Comparison of ENCODE assay signal across 9 mouse cellular contexts in the genomic region with DNA sequence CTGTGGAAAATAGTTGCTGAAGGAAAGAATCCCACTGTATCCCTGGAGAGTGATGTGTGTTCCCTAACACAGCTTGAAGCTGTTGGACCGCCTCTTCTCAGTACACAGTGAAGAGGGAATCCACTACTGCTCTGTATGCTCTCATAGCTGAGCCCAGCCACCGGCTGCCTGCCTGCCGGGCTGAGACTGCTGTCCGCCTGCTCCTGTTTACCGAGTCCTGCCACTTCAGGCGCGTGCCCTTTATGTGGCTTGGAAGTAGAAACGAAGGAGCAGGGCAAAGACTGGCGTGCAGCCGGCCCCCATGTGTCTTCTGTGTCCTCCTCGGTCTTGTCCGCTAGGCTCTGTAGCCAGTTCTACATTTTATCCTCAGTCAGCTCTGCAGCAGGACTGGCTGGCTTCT. TPM values are rescaled to one million over a fixed set of nuclear protein-coding genes. Genes with fewer than 3 reads are reported as not detected.
DNase-seq lines count a peak whose midpoint lies in the region; ATAC-seq lines count a peak whose summit lies in the region.
"Had no signal": no experiment of that assay in that cellular context is flagged by ENCODE, and none has a peak within 500 bp of the region (broad histone marks: within the 10 kb centered on the region; RNA-seq: fewer than 3 reads in every experiment).

No protein-coding gene starts in this region.

- no peaks in the 10 kb centered on the region for H3K36me3 ChIP-seq in forebrain, embryonic 11.5 days (ENCODE audit: control insufficient read depth, insufficient read depth, low read length)
- no peaks in the 10 kb centered on the region for H3K36me3 ChIP-seq in forebrain, embryonic 15.5 days
- no peaks in the 10 kb centered on the region for H3K36me3 ChIP-seq in heart, embryonic 10.5 days
- H3K36me3 ChIP-seq in lung, embryonic 16.5 days (ENCODE audit: control insufficient read depth, insufficient read depth, low read length) = no peaks in the 10 kb centered on the region; the same call in 1 of the 2 replicates

- no peak overlapping the region for H3K9ac ChIP-seq in forebrain, embryonic 11.5 days (ENCODE audit: low read length)
- no peak overlapping the region for H3K9ac ChIP-seq in forebrain, embryonic 15.5 days (replicated peaks)
- no peak overlapping the region for H3K9ac ChIP-seq in lung, embryonic 16.5 days (ENCODE audit: low read length)

- DNase-seq in forebrain, embryonic 11.5 days (ENCODE audit: low spot score) = no peak
- peak; percentile 48 for DNase-seq in ZHBTc4 (ENCODE audit: low read depth, low spot score)
- DNase-seq in heart, embryonic 10.5 days (ENCODE audit: low spot score) = peak; percentile 79
- DNase-seq in thymus, postnatal 10 days (ENCODE audit: low spot score in 2 of 2) = no peak
- no peak for DNase-seq in adrenal gland, adult 8-10 months

- H3K9me3 ChIP-seq in forebrain, embryonic 11.5 days (ENCODE audit: control insufficient read depth, low read length) = no peaks in the 10 kb centered on the region
- no peaks in the 10 kb centered on the region for H3K9me3 ChIP-seq in forebrain, embryonic 15.5 days
- H3K9me3 ChIP-seq in heart, embryonic 10.5 days = no peaks in the 10 kb centered on the region
- H3K9me3 ChIP-seq in lung, embryonic 16.5 days (ENCODE audit: control insufficient read depth, low read length) = no peaks in the 10 kb centered on the region
- H3K9me3 ChIP-seq: megakaryocyte, embryonic 14.5 days had no signal

- H3K27me3 ChIP-seq in forebrain, embryonic 11.5 days (ENCODE audit: control insufficient read depth, insufficient read depth, low read length) = no peaks in the 10 kb centered on the region
- no peaks in the 10 kb centered on the region for H3K27me3 ChIP-seq in forebrain, embryonic 15.5 days
- no peaks in the 10 kb centered on the region for H3K27me3 ChIP-seq in heart, embryonic 10.5 days (ENCODE audit: insufficient read depth, poor library complexity, severe bottlenecking)
- H3K27me3 ChIP-seq in lung, embryonic 16.5 days (ENCODE audit: control insufficient read depth, insufficient read depth, low read depth, low read length) = no peaks in the 10 kb centered on the region

- H3K4me2 ChIP-seq in forebrain, embryonic 11.5 days (ENCODE audit: low read depth, low read length, severe bottlenecking) = no peak overlapping the region
- no peak overlapping the region for H3K4me2 ChIP-seq in forebrain, embryonic 15.5 days (replicated peaks)
- peak overlapping the region; percentile 18; the same call in 1 of the 2 replicates for H3K4me2 ChIP-seq in lung, embryonic 16.5 days (ENCODE audit: low read depth, low read length)

- H3K4me1 ChIP-seq in forebrain, embryonic 11.5 days (replicated peaks; ENCODE audit: control insufficient read depth, insufficient read depth, low read length) = no peaks in the 10 kb centered on the region; the same call in 1 of the 2 replicates
- peaks cover 15% of the 10 kb centered on the region for H3K4me1 ChIP-seq in forebrain, embryonic 15.5 days
- peaks cover 16% of the 10 kb centered on the region for H3K4me1 ChIP-seq in heart, embryonic 10.5 days
- H3K4me1 ChIP-seq in lung, embryonic 16.5 days (replicated peaks; ENCODE audit: control insufficient read depth, insufficient read depth, low read length) = peaks cover 8% of the 10 kb centered on the region; the same call in 1 of the 2 replicates
- H3K4me1 ChIP-seq: megakaryocyte, embryonic 14.5 days had no signal

- H3K4me3 ChIP-seq in forebrain, embryonic 11.5 days (ENCODE audit: low read depth, low read length) = no peak overlapping the region
- H3K4me3 ChIP-seq in forebrain, embryonic 15.5 days = no peak overlapping the region
- H3K4me3 ChIP-seq in heart, embryonic 10.5 days = 0 out of 2 replicates have a peak overlapping the region, but pooled peaks have one; percentile 18
- no peak overlapping the region for H3K4me3 ChIP-seq in lung, embryonic 16.5 days (ENCODE audit: low read length)
- H3K4me3 ChIP-seq: megakaryocyte, embryonic 14.5 days had no signal

- WGBS in forebrain, embryonic 11.5 days = 40% methylated on average over 12 of the region's 12 CpGs
- 29% methylated on average over 12 of the region's 12 CpGs for WGBS in forebrain, embryonic 15.5 days
- 33% methylated on average over 12 of the region's 12 CpGs for WGBS in heart, embryonic 10.5 days
- WGBS in lung, embryonic 16.5 days = 39% methylated on average over 12 of the region's 12 CpGs

- no peak overlapping the region for H3K27ac ChIP-seq in forebrain, embryonic 11.5 days (ENCODE audit: low read depth, low read length)
- no peak overlapping the region for H3K27ac ChIP-seq in forebrain, embryonic 15.5 days (replicated peaks)
- H3K27ac ChIP-seq in heart, embryonic 10.5 days = peak overlapping the region; percentile 65
- H3K27ac ChIP-seq in lung, embryonic 16.5 days (ENCODE audit: low read length) = no peak overlapping the region

- 0 out of 2 replicates have a peak, but pooled peaks have one; percentile 30 for ATAC-seq in forebrain, embryonic 11.5 days (replicated peaks; ENCODE audit: low FRiP score)
- ATAC-seq in forebrain, embryonic 15.5 days (replicated peaks) = no peak
- peak; percentile 61 for ATAC-seq in lung, embryonic 16.5 days (ENCODE audit: low read depth)
- no peak for ATAC-seq in CD4-positive, CD25-positive, alpha-beta regulatory T cell, adult 4 months

RNA-seq across cellular contexts. Expression of a gene that starts 34.5 kb away (rescaled TPM):
- polyA plus RNA-seq in forebrain, embryonic 11.5 days (2014; fragmentation: Nextera tagmentation; extraction: Ambion mirVana) = 16.1 and 16.2 TPM in 2 replicates
- 38.0 and 39.3 TPM in 2 replicates for polyA plus RNA-seq in forebrain, embryonic 15.5 days (2015; fragmentation: Nextera tagmentation; extraction: Ambion mirVana)
- 39.6 and 41.3 TPM in 2 replicates for polyA plus RNA-seq in heart, embryonic 10.5 days (2016; fragmentation: Nextera tagmentation; extraction: Ambion mirVana)
- 81.5 and 90.8 TPM in 2 replicates for polyA plus RNA-seq in lung, embryonic 16.5 days (2015; fragmentation: Nextera tagmentation; extraction: Ambion mirVana)
- polyA plus RNA-seq in CD4-positive, CD25-positive, alpha-beta regulatory T cell, adult 4 months (2017; shearing (Covaris generic)) = 1 to 10 TPM; 3.7 to 4.2 TPM
- total RNA-seq in adrenal gland, adult 8-10 months (2022) = 100 to 1,000 TPM; 229 to 267 (median 248) TPM

Comparison
In these comparisons a context has a peak if more than half of its experiments do, and no peak if none do; other contexts are left out.
1. ATAC-seq: peak in forebrain, embryonic 11.5 days (single experiment) and lung, embryonic 16.5 days (single experiment); none in forebrain, embryonic 15.5 days (single experiment) and CD4-positive, CD25-positive, alpha-beta regulatory T cell, adult 4 months (single experiment).
2. DNase-seq: peak in ZHBTc4 (single experiment) and heart, embryonic 10.5 days (single experiment); none in forebrain, embryonic 11.5 days (single experiment), thymus, postnatal 10 days (0 of 2) and adrenal gland, adult 8-10 months (single experiment).